Mouse (Mus musculus): ENCODE data around the gene Senp6. TPM values are rescaled to one million over a fixed set of nuclear protein-coding genes. Genes with fewer than 3 reads are reported as not detected.

The Senp6 gene
- total RNA-seq, 2 experiments from 2014 or later, result 63.8 to 85.2 TPM

DNA sequence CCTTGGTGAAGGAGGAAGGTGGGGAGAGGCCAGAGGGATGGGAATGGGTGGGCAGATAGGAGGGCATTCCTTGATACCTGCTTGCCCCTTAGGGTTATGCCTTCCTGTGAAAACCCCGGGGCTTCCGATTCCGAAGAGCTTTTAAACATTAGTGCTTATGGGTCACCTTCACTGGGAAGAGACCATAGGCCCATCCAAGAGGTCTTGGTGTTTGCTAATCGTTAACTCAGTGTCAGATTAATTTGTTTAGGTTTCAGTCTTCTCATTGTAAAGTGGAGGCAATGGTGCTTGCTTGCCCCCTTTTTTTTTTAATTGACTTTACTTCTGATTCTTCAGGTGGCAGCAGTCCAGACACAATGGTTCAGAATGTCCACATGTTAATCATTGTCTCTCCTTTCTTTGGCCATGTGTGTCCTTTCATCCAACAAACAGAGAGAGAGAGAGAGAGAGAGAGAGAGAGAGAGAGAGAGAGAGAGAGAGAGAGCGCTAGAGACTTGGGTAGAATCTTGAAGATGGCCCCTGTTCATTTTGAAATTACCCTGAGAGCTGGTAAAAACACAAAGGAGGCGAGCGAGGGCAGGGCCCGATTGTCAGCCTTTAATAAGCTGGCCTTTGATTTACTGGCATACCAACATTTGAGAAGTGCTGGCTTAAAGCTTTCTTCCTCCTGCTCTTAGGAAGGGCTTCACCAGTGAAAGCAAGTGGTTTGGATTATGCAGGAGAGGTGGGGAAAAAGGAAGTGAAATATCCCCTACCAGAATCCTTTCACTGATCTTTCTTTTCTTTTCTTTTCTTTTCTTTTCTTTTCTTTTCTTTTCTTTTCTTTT lies 105.9 kb downstream of the Senp6 start:
- DNase-seq, result no peak

DNA sequence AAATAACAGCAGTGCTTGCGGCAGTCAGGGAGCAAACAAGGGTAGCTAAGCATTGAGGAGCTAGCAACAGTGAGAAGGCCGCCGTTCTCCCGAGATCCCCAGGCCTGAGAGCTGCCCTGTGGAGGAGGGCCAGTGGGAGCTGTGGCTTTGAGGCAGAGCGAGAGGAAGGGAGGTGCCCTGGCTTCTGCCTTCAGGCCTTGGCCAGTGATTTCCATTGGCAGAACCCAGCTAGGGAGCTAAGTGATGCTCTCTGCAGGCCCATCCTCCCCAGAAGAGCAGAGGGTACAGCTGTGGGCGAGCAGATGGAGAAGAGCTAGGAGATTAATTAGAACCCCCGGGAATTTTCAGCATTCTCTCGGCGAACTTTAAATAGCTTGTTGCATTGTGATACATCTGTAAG lies 106.9 kb downstream of the Senp6 start:
- peak; percentile 46 for DNase-seq

DNA sequence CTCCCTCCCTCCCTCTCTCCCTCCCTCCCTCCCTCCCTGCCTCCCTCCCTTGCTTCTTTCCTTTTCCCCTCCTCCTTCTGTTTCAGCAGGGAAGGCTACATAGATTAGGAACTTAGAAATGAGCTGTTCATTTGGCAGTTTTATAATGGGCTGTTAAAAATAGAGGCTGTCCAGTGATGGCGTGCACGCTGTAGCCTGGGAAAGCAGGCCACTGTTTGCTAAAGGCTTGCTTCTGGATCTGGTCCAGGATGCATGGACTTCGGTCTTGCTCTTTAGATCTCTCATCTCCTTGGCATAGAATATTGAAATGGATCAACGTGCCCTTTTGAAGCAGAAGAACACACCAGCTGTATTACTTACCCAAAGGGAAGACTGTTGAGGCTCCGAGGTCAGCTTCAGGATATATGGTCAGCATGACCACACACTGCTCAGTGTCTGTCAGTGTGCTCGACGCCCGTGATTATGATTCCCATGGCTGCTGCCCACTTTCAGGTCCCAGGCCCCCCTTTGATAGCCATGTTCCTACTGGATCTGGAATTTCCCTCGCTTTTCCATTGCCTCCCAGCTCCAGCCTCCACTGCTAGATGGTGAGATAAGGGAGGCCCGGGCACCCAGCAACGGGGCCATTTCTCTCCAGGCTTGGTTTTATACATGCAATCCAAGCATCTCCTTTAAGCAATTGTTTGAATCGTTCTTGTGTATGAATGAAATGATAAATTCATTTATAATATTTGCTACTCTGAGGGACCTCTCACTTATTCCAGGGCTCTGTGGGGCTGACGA lies 110.2 kb downstream of the Senp6 start:
- no peak for DNase-seq

DNA sequence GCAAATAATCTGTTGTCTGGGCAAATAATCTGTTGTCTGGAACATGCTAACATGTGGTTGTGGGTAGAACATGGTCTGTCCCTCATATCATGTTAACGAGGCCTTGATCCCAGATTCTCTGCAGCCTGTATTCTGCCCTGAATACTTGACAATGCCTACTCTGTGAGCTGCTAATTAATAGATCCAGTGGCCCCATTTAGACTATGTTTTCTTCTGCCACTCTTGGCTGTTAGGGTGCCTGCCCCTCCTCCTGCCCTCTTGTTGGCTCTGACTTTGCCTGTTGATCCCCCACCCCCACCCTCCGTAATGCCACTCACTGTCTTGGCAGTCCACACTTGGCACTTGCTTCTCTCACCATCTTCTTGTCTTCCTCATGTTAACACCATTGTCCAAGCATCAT lies 112.0 kb downstream of the Senp6 start:
- DNase-seq, result no peak

DNA sequence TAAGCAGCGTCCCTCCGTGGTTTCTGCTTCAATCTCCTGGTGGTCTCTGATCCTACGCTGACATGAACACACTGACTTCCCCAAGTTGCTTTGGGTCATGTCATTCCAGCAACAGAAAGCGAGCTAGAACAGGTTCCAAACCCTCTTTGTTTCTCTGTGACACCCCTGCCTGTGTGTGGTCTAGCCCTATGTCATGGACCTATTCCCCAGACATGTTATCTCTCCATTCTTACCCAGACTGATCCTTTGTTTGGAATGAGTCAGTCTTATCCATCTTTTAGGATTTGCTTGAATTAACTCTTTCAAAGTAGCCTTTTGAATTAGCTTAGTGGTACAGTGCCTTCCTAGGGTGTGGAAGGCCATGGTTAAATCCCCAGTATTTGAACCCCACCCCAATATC lies 113.0 kb downstream of the Senp6 start:
- DNase-seq, result no peak

DNA sequence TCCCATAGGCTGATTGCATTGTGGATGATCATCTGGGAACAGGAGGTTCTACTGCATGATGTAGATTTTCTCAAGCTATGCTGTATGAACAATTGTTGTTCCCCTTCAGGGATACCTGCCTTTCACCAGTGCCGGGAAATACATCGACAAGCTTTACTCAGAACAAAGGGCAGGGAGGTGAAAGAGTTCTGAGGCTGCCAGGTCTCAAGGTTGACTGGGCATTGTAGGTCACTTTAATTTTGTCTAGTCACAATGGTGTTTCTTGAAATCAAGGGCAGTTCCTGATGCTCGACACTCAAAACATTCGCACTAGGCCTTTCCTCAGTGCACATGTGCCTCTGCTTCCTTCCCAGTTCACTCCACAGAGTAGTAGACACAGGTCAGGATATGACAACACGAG lies 114.1 kb downstream of the Senp6 start:
- no peak for DNase-seq

DNA sequence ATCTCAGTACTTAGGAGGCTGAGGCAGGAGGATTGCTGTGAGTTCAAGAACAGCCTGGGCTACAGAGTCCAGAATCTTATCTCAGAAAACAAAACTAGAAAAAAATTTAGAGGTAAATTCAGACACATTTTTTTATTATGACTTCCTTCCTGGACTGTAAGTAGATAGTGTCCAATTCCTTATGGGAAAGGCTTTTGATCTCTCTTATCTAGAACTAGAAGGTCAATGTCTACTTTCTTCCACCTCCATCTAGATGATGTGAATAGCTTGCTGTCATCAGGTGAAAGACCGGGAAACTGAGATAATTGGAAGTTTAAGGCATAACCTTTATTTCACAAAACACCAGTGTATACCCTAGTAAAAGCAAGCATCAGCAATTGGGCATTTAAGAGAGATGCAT lies 115.0 kb downstream of the Senp6 start:
- DNase-seq, result no peak

DNA sequence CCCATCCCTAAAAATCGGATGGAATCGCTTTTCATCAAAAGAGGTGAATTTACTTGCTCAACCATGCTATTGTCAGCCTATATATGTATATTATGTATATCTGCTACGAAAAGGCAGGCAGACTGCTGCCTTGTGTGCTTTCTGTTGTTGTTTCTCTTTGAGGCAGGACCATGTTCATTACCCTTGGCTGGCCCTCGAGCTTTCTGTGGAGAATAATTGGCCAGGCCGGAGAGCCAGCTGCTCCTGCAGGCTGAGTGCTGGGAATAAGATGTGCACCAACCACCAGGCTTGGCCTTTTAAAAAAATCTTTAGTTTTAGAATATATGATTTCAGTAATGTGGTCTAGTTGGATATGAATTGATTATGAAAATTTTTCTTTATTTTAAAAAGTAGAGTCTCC lies 117.4 kb downstream of the Senp6 start:
- DNase-seq, result no peak

DNA sequence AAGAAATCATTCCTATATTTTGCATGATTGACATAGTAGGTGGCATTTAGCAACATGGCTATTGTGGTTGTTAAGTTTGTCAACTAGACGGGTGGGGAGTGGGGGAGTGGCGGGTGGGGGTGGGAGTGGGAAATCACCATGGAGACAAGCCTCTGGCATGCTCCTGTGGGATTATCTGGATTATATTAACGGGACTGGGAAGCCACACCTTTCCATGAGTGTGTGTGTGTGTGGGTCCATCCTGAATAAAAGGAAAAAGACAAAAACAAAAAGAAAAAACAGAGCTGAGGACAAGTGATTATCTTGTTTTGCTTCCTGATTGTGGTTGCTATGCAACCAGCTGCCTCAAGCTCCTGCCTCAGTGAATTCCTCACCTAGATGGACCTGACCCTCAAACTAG lies 119.0 kb downstream of the Senp6 start:
- DNase-seq, result no peak

DNA sequence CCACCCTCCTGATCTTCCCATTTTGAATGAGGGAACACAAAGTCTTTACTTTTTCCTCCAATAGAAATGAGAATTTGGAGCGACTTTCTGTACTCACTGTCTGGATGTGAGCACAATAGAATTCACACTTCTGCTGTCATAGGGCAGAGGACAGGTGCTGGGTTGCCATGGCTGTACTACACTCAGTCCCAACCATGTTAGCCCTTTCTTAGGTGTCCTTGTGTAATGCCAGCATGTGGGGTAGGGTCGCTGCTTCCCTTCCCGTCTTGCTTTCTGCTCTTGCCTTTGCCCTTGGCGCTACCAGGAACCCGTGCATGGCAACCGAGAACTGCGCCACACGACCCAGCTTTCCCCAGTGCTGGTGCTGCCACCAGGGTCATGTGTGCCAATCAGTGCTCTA lies 120.0 kb downstream of the Senp6 start:
- no peak for DNase-seq

DNA sequence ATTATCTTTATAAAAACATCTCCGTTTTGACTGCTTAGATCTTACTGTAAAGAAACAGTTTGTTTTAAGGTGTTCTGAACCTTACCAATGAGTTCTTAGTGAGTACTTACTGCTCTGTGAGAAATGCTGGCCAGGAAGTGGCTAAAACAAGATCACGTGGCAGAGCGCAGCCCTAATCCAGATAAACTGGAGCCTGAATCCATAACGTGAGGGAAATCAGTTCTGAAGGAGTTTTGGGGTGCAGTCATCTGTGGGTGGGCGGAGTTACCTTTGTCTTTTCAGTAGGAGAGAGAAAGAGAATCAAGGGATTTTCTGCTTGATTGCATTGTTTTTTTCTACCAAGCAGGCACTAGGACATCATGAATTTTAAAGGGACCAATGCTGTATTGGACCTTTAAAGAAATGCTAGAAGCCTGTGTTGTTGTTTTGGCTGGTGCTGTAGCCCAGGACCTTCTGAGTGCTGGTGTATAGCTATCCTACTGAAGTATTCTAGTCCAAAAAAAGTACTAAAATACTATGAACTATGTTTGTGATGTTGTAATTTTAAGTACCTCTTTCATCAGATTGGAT lies 121.7 kb downstream of the Senp6 start:
- no peak for DNase-seq

DNA sequence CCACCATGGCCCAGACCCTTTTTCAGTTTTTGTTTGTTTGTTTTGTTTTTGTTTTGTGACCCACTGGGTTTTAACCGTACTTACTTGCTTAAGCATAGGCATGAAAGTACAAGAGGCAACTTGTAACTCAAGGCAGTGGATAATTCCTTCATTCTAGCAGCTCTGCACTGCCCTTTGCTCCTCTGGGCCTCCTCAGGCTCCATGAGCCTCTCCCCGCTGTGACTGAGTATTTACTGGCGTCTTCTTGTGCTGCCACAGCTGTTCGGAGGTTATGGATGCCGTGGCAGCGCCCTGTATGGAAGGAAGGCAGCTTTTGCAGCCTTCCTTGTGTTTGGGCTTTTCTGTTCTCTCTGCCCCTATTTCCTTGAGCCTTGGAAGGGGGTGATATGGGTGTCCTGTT lies 124.5 kb downstream of the Senp6 start:
- no peak for DNase-seq

DNA sequence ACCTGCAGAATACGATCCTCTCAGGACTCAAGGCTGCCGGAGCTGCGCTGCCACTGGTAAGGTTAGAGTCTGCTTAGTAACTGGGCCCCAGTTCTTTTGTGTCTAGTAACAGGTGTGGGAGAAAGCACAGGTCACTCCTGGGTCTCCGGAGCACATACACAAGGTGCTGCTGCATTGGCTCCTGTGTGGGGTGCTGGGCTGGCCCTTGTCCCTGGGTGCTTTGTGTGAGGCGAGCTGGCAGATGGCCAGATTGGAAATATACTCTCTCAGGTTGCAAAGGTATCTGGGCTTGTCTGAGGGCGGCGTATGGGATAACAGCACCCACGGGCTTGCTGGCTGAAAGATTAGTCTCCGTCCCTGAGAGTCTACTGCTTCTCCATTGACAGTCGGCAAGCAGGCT lies 125.6 kb downstream of the Senp6 start:
- no peak for DNase-seq

DNA sequence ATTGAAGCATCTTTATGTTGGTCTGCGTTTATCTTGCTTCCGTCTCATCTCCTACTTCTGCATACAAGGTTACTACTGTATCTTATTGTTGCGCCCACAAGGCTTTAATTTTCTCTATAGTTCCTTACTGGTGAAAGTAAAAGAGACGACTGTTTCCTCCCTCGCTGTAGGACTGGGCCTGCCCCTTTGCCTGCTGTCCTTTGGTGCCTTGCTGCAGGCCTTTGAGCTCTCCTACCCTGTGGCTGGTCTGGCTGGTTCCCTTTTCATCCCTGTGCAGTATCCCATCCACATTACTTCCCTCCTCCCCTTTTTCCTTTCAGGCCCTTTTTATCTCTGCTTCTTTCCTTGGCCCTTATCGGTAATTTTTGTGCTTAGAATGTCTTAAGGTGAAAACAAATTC lies 127.7 kb downstream of the Senp6 start:
- no peak for DNase-seq

Other genes with a start within 250 kb of the Senp6 start
- 10 to 100 TPM; 69.5 to 75.8 TPM for gene Filip1, start 54.1 kb upstream of the Senp6 start, total RNA-seq (2021)
- 10 to 100 TPM; 10.9 to 16.2 TPM for gene Myo6, start 98.1 kb downstream of the Senp6 start, total RNA-seq (2021)